Mouse (Mus musculus) neural tube, embryonic 14.5 days (tissue): ENCODE measurements around the gene Nectin1. TPM values are rescaled to one million over a fixed set of nuclear protein-coding genes. Genes with fewer than 3 reads are reported as not detected.

Source experiments
- ATAC-seq: fragments of 200-750 bp; cut with Nextera tagmentation; 2 replicates; pipeline ENCODE4 v1.8.0; 2017; ENCODE audit warnings: low read depth, mild to moderate bottlenecking, moderate TSS enrichment, moderate library complexity
- H3K27ac ChIP-seq: fragments of 300-500 bp; sonication (generic); 2 replicates; pipeline ENCODE4 v1.5.1; 2014; ENCODE audit warnings: low read depth, mild to moderate bottlenecking, control low read depth, low read length, moderate library complexity, mixed read lengths
- H3K27me3 ChIP-seq: fragments of 300-500 bp; sonication (generic); 2 replicates; pipeline ENCODE4 v1.6.1; 2014; ENCODE audit warnings: low read length; ENCODE audit not compliant: control insufficient read depth, insufficient read depth
- H3K36me3 ChIP-seq: fragments of 300-500 bp; sonication (generic); 2 replicates; pipeline ENCODE4 v1.6.1; 2014; ENCODE audit warnings: low read length, mixed read lengths; ENCODE audit not compliant: control insufficient read depth, insufficient read depth
- H3K4me1 ChIP-seq: fragments of 300-500 bp; sonication (generic); 2 replicates; pipeline ENCODE4 v1.6.1; 2014; ENCODE audit warnings: low read length; ENCODE audit not compliant: control insufficient read depth, insufficient read depth
- H3K4me2 ChIP-seq: fragments of 300-500 bp; sonication (generic); 2 replicates; pipeline ENCODE4 v1.6.1; 2014; ENCODE audit warnings: mild to moderate bottlenecking, low read depth, low read length, control low read depth
- H3K4me3 ChIP-seq: fragments of 300-500 bp; sonication (generic); 2 replicates; pipeline ENCODE4 v1.5.1; 2014; ENCODE audit warnings: low read depth, low read length, control low read depth, mixed read lengths
- H3K9ac ChIP-seq: fragments of 300-500 bp; sonication (generic); replicated peaks from 2 replicates; pipeline ENCODE4 v1.6.1; 2014; ENCODE audit warnings: low read depth, mild to moderate bottlenecking, control low read depth, low read length, mixed read lengths
- H3K9me3 ChIP-seq: fragments of 300-500 bp; sonication (generic); 2 replicates; pipeline ENCODE4 v1.6.1; 2016; ENCODE audit warnings: low read length; ENCODE audit not compliant: control insufficient read depth
- WGBS: fragments of 180-500 bp; shearing (Covaris S2); extraction: QIAGEN DNeasy Blood & Tissue Kit; methylation state at CpG from one replicate; pipeline ENCODE4 v1.1.7; 2014; 5-methylcytosine and 5-hydroxymethylcytosine counted together
- polyA plus RNA-seq: library from polyadenylated mRNA; unstranded; fragments of >200 nt; fragmentation: Nextera tagmentation; extraction: Ambion mirVana; gene quantifications from 2 replicates; pipeline ENCODE4 v1.2.1, GENCODE M21; 2014

Nectin1 gene
- polyA plus RNA-seq: 14.9 and 21.1 TPM in 2 replicates

- Histone ChIP-seq H3K27ac (peak within 1 kb of the TSS; percentile 95), H3K4me1 (peaks cover 24% of the 10 kb centered on the region)
- under 1% methylated on average over 48 of the region's 51 CpGs for WGBS
Measured at GRCm38 (mm10) chr9:43743647-43744137, at the start of gene Nectin1. Nectin1 (plus strand) TSS chr9:43743984.

GRCm38 (mm10) chr9:43698080-43698712 is 45.6 kb upstream of the Nectin1 start:
- WGBS: 10% methylated on average over 8 of the region's 8 CpGs
- H3K9ac ChIP-seq: no peak overlapping the region
- H3K27me3 ChIP-seq: no peaks in the 10 kb centered on the region
- no peak overlapping the region for H3K27ac ChIP-seq
- H3K4me1 ChIP-seq: peaks cover 5% of the 10 kb centered on the region
- H3K4me2 ChIP-seq: no peak overlapping the region
- H3K4me3 ChIP-seq: no peak overlapping the region
- ATAC-seq: no peak
- H3K36me3 ChIP-seq: no peaks in the 10 kb centered on the region
- H3K9me3 ChIP-seq: no peaks in the 10 kb centered on the region

More at GRCm38 (mm10) chr9:43743647-43744137, at the start of gene Nectin1:
- peak within 1 kb of the TSS; percentile 95 for H3K4me3 ChIP-seq
- H3K9me3 ChIP-seq: no peaks in the 10 kb centered on the region
- no peaks in the 10 kb centered on the region for H3K36me3 ChIP-seq
- no peaks in the 10 kb centered on the region for H3K27me3 ChIP-seq
- peak; percentile 90 for ATAC-seq
- H3K9ac ChIP-seq: peak within 1 kb of the TSS; percentile 99
- H3K4me2 ChIP-seq: peak within 1 kb of the TSS; percentile 79

GRCm38 (mm10) chr9:43698841-43699240 is 44.9 kb upstream of the Nectin1 start:
- Histone ChIP-seq H3K36me3 (no peaks in the 10 kb centered on the region), H3K4me2 (no peak overlapping the region), H3K4me3 (no peak overlapping the region), H3K4me1 (peaks cover 5% of the 10 kb centered on the region), H3K27ac (peak overlapping the region; percentile 66), H3K9ac (no peak overlapping the region), H3K27me3 (no peaks in the 10 kb centered on the region), H3K9me3 (no peaks in the 10 kb centered on the region)
- no peak for ATAC-seq
- WGBS: 72% methylated on average over 10 of the region's 10 CpGs

GRCm38 (mm10) chr9:43699417-43700225 is 44.2 kb upstream of the Nectin1 start:
- no peaks in the 10 kb centered on the region for H3K9me3 ChIP-seq
- H3K27ac ChIP-seq: peak overlapping the region; percentile 66
- H3K4me1 ChIP-seq: peaks cover 5% of the 10 kb centered on the region
- H3K4me3 ChIP-seq: no peak overlapping the region
- H3K36me3 ChIP-seq: no peaks in the 10 kb centered on the region
- H3K9ac ChIP-seq: no peak overlapping the region
- no peak overlapping the region for H3K4me2 ChIP-seq
- 29% methylated on average over 11 of the region's 11 CpGs for WGBS
- H3K27me3 ChIP-seq: no peaks in the 10 kb centered on the region
- ATAC-seq: peak; percentile 77

- 46% methylated on average over 3 of the region's 3 CpGs for WGBS
- no peak overlapping the region for H3K4me2 ChIP-seq
- no peaks in the 10 kb centered on the region for H3K36me3 ChIP-seq
- no peak for ATAC-seq
- H3K4me3 ChIP-seq: no peak overlapping the region
- H3K4me1 ChIP-seq: peaks cover 5% of the 10 kb centered on the region
- no peaks in the 10 kb centered on the region for H3K9me3 ChIP-seq
- H3K9ac ChIP-seq: no peak overlapping the region
- peak overlapping the region; percentile 66; the same call in 1 of the 2 replicates for H3K27ac ChIP-seq
- no peaks in the 10 kb centered on the region for H3K27me3 ChIP-seq
Measured at GRCm38 (mm10) chr9:43700226-43700579, 43.6 kb upstream of the Nectin1 start.

GRCm38 (mm10) chr9:43701748-43702147 is 42.0 kb upstream of the Nectin1 start:
- Histone ChIP-seq H3K27me3 (no peaks in the 10 kb centered on the region), H3K4me3 (no peak overlapping the region), H3K4me1 (peaks cover 7% of the 10 kb centered on the region), H3K36me3 (no peaks in the 10 kb centered on the region), H3K27ac (no peak overlapping the region), H3K9me3 (no peaks in the 10 kb centered on the region), H3K9ac (no peak overlapping the region), H3K4me2 (no peak overlapping the region)
- ATAC-seq: no peak

- no peak for ATAC-seq
- Histone ChIP-seq H3K4me1 (0 out of 2 replicates have a peak, but pooled peaks cover 3% of the 10 kb centered on the region), H3K36me3 (no peaks in the 10 kb centered on the region), H3K4me3 (no peak overlapping the region), H3K27me3 (no peaks in the 10 kb centered on the region), H3K9me3 (no peaks in the 10 kb centered on the region), H3K27ac (no peak overlapping the region), H3K4me2 (no peak overlapping the region), H3K9ac (no peak overlapping the region)
- WGBS: 78% methylated on average over 4 of the region's 4 CpGs
Measured at GRCm38 (mm10) chr9:43707571-43707970, 36.2 kb upstream of the Nectin1 start.

GRCm38 (mm10) chr9:43708715-43709114 is 35.1 kb upstream of the Nectin1 start:
- H3K36me3 ChIP-seq: no peaks in the 10 kb centered on the region
- no peaks in the 10 kb centered on the region for H3K9me3 ChIP-seq
- no peak for ATAC-seq
- H3K27me3 ChIP-seq: no peaks in the 10 kb centered on the region
- H3K4me1 ChIP-seq: 0 out of 2 replicates have a peak, but pooled peaks cover 3% of the 10 kb centered on the region
- H3K9ac ChIP-seq: no peak overlapping the region
- WGBS: 86% methylated on average over 2 of the region's 2 CpGs
- no peak overlapping the region for H3K4me3 ChIP-seq
- no peak overlapping the region for H3K4me2 ChIP-seq
- no peak overlapping the region for H3K27ac ChIP-seq

- Histone ChIP-seq H3K36me3 (no peaks in the 10 kb centered on the region), H3K27ac (no peak overlapping the region), H3K4me3 (no peak overlapping the region), H3K4me2 (no peak overlapping the region), H3K9ac (no peak overlapping the region), H3K9me3 (no peaks in the 10 kb centered on the region), H3K27me3 (no peaks in the 10 kb centered on the region), H3K4me1 (no peaks in the 10 kb centered on the region)
- ATAC-seq: no peak
- WGBS: 75% methylated on average over 3 of the region's 3 CpGs
Measured at GRCm38 (mm10) chr9:43713432-43713831, 30.4 kb upstream of the Nectin1 start.
